Mouse (Mus musculus): ENCODE data around the gene Phykpl.

The Phykpl gene

GRCm38 (mm10) chr11:51617693-51618092, 33.1 kb downstream of the Phykpl start:
- H3K4me3 ChIP-seq (replicated peaks; ENCODE audit: low read length): no peak overlapping the region
- no peaks in the 10 kb centered on the region for H3K27me3 ChIP-seq (ENCODE audit: insufficient read depth, low read length)
- H3K4me1 ChIP-seq (replicated peaks; ENCODE audit: low read depth, low read length): peaks cover 70% of the 10 kb centered on the region
- TF ChIP-seq CTCF (conservative IDR thresholded peaks at IDR 0.05; ENCODE audit: low read length) (peak; percentile 81), NANOG (IDR thresholded peaks at IDR 0.05; ENCODE audit: borderline replicate concordance, low read length) (no peak), POU5F1 (IDR thresholded peaks at IDR 0.05; ENCODE audit: borderline replicate concordance, low read length) (no peak)
- H3K36me3 ChIP-seq (ENCODE audit: insufficient read depth, low read length): peaks cover 26% of the 10 kb centered on the region
- no peaks in the 10 kb centered on the region for H3K9me3 ChIP-seq (ENCODE audit: low read length)

- Histone ChIP-seq H3K36me3 (ENCODE audit: insufficient read depth, low read length) (peaks cover 38% of the 10 kb centered on the region), H3K27me3 (ENCODE audit: insufficient read depth, low read length) (no peaks in the 10 kb centered on the region), H3K4me1 (replicated peaks; ENCODE audit: low read depth, low read length) (peaks cover 78% of the 10 kb centered on the region), H3K9me3 (ENCODE audit: low read length) (no peaks in the 10 kb centered on the region), H3K4me3 (replicated peaks; ENCODE audit: low read length) (peak overlapping the region; percentile 99)
- TF ChIP-seq POU5F1 (IDR thresholded peaks at IDR 0.05; ENCODE audit: borderline replicate concordance, low read length) (no peak), NANOG (IDR thresholded peaks at IDR 0.05; ENCODE audit: borderline replicate concordance, low read length) (no peak), CTCF (conservative IDR thresholded peaks at IDR 0.05; ENCODE audit: low read length) (no peak)
These were observed 34.4 kb downstream of the Phykpl start for GRCm38 (mm10) chr11:51618894-51619408.

- H3K27me3 ChIP-seq (ENCODE audit: insufficient read depth, low read length): no peaks in the 10 kb centered on the region
- peak within 1 kb of the TSS; percentile 99 for H3K4me3 ChIP-seq (replicated peaks; ENCODE audit: low read length)
- H3K4me1 ChIP-seq (replicated peaks; ENCODE audit: low read depth, low read length): peaks cover 78% of the 10 kb centered on the region
- H3K9me3 ChIP-seq (ENCODE audit: low read length): no peaks in the 10 kb centered on the region
- TF ChIP-seq CTCF (conservative IDR thresholded peaks at IDR 0.05; ENCODE audit: low read length) (no peak), POU5F1 (IDR thresholded peaks at IDR 0.05; ENCODE audit: borderline replicate concordance, low read length) (no peak), NANOG (IDR thresholded peaks at IDR 0.05; ENCODE audit: borderline replicate concordance, low read length) (no peak)
- H3K36me3 ChIP-seq (ENCODE audit: insufficient read depth, low read length): peaks cover 44% of the 10 kb centered on the region
These were observed 35.0 kb downstream of the Phykpl start, which contains the start of gene Nhp2 for GRCm38 (mm10) chr11:51619409-51620060. Gene Nhp2 (plus strand): TSS chr11:51619735.

- no peak for TF ChIP-seq NANOG (IDR thresholded peaks at IDR 0.05; ENCODE audit: borderline replicate concordance, low read length)
- no peak for TF ChIP-seq CTCF (conservative IDR thresholded peaks at IDR 0.05; ENCODE audit: low read length)
- TF ChIP-seq POU5F1 (IDR thresholded peaks at IDR 0.05; ENCODE audit: borderline replicate concordance, low read length): no peak
- H3K36me3 ChIP-seq (ENCODE audit: insufficient read depth, low read length): peaks cover 49% of the 10 kb centered on the region
- no peaks in the 10 kb centered on the region for H3K27me3 ChIP-seq (ENCODE audit: insufficient read depth, low read length)
- H3K9me3 ChIP-seq (ENCODE audit: low read length): no peaks in the 10 kb centered on the region
- H3K4me3 ChIP-seq (replicated peaks; ENCODE audit: low read length): peak overlapping the region; percentile 99
- peaks cover 78% of the 10 kb centered on the region for H3K4me1 ChIP-seq (replicated peaks; ENCODE audit: low read depth, low read length)
These were observed 35.5 kb downstream of the Phykpl start for GRCm38 (mm10) chr11:51620084-51620483.

- Histone ChIP-seq H3K9me3 (ENCODE audit: low read length) (no peaks in the 10 kb centered on the region), H3K4me1 (replicated peaks; ENCODE audit: low read depth, low read length) (peaks cover 78% of the 10 kb centered on the region), H3K36me3 (ENCODE audit: insufficient read depth, low read length) (peaks cover 66% of the 10 kb centered on the region), H3K27me3 (ENCODE audit: insufficient read depth, low read length) (no peaks in the 10 kb centered on the region), H3K4me3 (replicated peaks; ENCODE audit: low read length) (peak overlapping the region; percentile 99)
- TF ChIP-seq CTCF (conservative IDR thresholded peaks at IDR 0.05; ENCODE audit: low read length): no peak
These were observed 37.2 kb downstream of the Phykpl start for GRCm38 (mm10) chr11:51621776-51622175.

DNA sequence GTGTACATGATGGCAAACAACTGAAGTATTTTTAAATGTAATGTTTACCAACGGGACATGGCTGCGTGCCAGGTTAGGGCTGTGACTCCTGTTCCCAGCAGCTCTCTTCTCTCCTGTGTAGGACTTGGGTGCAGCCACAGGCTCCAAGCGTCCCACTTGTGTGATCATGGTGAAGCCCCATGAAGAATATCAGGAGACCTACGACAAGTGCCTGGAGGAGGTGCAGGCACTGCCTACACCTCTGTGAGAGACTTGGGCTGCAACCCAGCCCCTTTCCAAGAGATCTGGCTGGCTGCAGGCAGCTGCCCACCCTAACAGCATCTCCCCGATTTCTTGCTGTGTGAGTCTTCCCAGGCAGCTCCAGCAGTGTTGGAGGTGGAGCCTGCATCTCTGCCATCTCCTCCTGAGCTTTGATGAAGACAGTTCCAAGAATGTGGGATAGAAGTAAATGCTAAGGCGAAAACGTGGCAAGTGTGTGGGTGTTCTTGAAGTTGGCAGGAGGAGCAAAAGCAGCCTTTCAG, 38.5 kb downstream of the Phykpl start:
- no peak for TF ChIP-seq POU5F1 (IDR thresholded peaks at IDR 0.05; ENCODE audit: borderline replicate concordance, low read length)
- no peak for TF ChIP-seq CTCF (conservative IDR thresholded peaks at IDR 0.05; ENCODE audit: low read length)
- TF ChIP-seq NANOG (IDR thresholded peaks at IDR 0.05; ENCODE audit: borderline replicate concordance, low read length): no peak
- Histone ChIP-seq H3K4me3 (replicated peaks; ENCODE audit: low read length) (peak overlapping the region; percentile 99; the same call in 1 of the 2 replicates), H3K9me3 (ENCODE audit: low read length) (no peaks in the 10 kb centered on the region), H3K4me1 (replicated peaks; ENCODE audit: low read depth, low read length) (peaks cover 87% of the 10 kb centered on the region), H3K36me3 (ENCODE audit: insufficient read depth, low read length) (peaks cover 79% of the 10 kb centered on the region), H3K27me3 (ENCODE audit: insufficient read depth, low read length) (no peaks in the 10 kb centered on the region)

- no peaks in the 10 kb centered on the region for H3K27me3 ChIP-seq (ENCODE audit: insufficient read depth, low read length)
- H3K36me3 ChIP-seq (ENCODE audit: insufficient read depth, low read length): peaks cover 100% of the 10 kb centered on the region
- TF ChIP-seq NANOG (IDR thresholded peaks at IDR 0.05; ENCODE audit: borderline replicate concordance, low read length) (no peak), CTCF (conservative IDR thresholded peaks at IDR 0.05; ENCODE audit: low read length) (no peak), POU5F1 (IDR thresholded peaks at IDR 0.05; ENCODE audit: borderline replicate concordance, low read length) (no peak)
- peaks cover 94% of the 10 kb centered on the region for H3K4me1 ChIP-seq (replicated peaks; ENCODE audit: low read depth, low read length)
- H3K9me3 ChIP-seq (ENCODE audit: low read length): no peaks in the 10 kb centered on the region
- peak overlapping the region; percentile 20 for H3K4me3 ChIP-seq (replicated peaks; ENCODE audit: low read length)
These were observed 40.7 kb downstream of the Phykpl start for GRCm38 (mm10) chr11:51625187-51625820.

- Histone ChIP-seq H3K27me3 (ENCODE audit: insufficient read depth, low read length) (no peaks in the 10 kb centered on the region), H3K4me3 (replicated peaks; ENCODE audit: low read length) (no peak overlapping the region), H3K36me3 (ENCODE audit: insufficient read depth, low read length) (peaks cover 100% of the 10 kb centered on the region), H3K9me3 (ENCODE audit: low read length) (no peaks in the 10 kb centered on the region), H3K4me1 (replicated peaks; ENCODE audit: low read depth, low read length) (peaks cover 95% of the 10 kb centered on the region)
- TF ChIP-seq NANOG (IDR thresholded peaks at IDR 0.05; ENCODE audit: borderline replicate concordance, low read length): no peak
- TF ChIP-seq CTCF (conservative IDR thresholded peaks at IDR 0.05; ENCODE audit: low read length): no peak
- no peak for TF ChIP-seq POU5F1 (IDR thresholded peaks at IDR 0.05; ENCODE audit: borderline replicate concordance, low read length)
These were observed 42.9 kb downstream of the Phykpl start for GRCm38 (mm10) chr11:51627425-51627824.
